Mouse (Mus musculus) granulocyte monocyte progenitor cell, adult 5-6 weeks (primary cell): ENCODE data around the gene Cyp2c39. TPM values are rescaled to one million over a fixed set of nuclear protein-coding genes. Genes with fewer than 3 reads are reported as not detected.
"Not testable (repeated sequence)": the region's sequence is repeated elsewhere in the genome, so short reads cannot be mapped to it uniquely, and the experiment has no call there.

Source experiments
- ATAC-seq: replicated peaks from 2 replicates; pipeline ENCODE4 v1.8.0; 2016; ENCODE audit warnings: mild to moderate bottlenecking, moderate TSS enrichment, inconsistent platforms; ENCODE audit not compliant: poor library complexity, severe bottlenecking
- total RNA-seq, 2 experiments: library from RNA; stranded (forward) in 1 of 2; stranded (reverse) in 1 of 2; fragments of 200-712, 200-1000 nt in 1 of 2; fragments of >200 nt in 1 of 2; fragmentation: Nextera tagmentation in 1 of 2; gene quantifications; 2 replicates each; pipeline ENCODE4 v1.2.3; 2014 to 2017

The Cyp2c39 gene
- total RNA-seq (2014; fragmentation: Nextera tagmentation) (not detected in 2 replicates), total RNA-seq (2017) (not detected in 2 replicates)

DNA sequence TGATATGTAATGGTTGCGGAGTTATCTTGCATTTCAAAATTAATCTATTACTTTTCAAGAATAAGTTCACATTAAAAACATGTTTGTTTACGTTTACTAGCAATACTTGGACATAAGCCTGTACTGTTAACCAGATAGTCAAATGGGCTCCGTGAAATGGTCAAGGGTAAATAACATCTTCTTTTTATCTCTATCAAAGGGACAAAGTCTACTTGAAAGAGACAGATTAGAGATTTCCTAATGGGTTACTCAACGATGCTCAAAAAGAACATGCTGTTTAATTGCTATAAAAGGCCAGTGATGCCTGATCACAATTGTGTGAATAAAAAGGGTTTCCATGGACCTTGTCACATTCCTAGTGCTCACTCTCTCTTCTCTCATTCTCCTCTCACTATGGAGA is at the start of gene Cyp2c39:
Cyp2c39 (plus strand) TSS at position 329 of the 400 bp plus-strand sequence.
- ATAC-seq: no peak

DNA sequence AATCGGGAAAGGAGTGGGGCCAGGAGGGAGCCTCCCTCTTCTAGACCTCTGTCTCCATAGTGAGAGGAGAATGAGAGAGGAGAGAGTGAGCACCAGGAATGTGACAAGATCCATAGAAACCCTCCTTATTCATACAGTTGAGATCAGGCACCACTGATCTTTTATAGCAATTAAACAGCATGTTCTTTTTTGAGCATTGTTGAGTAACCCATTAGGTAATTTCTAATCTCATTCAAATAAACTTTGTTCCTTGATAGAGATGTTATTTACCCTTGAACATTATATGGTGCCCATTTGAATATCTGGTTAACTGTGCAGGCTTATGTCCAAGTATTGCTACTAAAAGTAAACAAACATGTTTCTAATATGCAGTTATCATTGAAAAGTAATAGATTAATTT is 47.7 kb upstream of the Cyp2c39 start, which contains the start of gene Cyp2c38:
Cyp2c38 (minus strand) TSS at position 135 of the 400 bp plus-strand sequence.
- ATAC-seq: no peak

DNA sequence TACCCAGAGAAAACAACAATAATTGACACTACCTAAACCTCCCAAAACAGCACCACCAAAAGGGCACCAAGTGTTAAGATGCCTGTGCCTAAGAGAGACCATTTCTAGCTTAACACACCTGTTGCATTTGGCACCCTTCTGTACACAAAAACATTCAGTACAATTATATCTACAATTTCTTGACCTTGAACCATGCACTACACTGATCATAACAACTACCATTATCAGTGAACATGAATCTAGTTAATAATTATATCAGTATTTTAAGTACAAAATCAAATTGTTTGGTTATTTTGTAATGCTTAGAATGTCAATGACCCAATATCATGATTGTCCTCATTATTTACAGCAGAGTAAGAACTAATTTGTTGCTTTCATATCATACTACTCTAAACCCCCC is 46.7 kb upstream of the Cyp2c39 start:
- ATAC-seq: no peak

DNA sequence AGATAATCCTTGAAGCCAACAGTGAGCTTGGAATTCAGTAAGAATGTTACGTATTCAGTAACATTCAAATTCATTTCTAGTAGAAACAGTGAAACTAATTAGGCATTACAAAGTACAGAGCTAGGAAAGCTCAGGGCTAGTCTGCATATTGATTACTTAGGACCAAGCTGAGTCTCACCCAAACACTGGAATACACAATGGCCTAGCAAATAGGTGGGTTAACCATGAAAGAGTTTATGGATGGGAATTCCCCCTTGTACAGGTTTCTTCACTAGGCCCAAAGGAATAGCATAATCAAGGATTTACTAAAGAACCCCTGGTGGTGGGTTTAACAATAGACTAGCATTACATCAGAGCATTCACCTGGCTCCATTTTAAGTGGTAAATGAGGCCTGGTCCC is 26.7 kb upstream of the Cyp2c39 start:
- not testable (repeated sequence) for ATAC-seq

DNA sequence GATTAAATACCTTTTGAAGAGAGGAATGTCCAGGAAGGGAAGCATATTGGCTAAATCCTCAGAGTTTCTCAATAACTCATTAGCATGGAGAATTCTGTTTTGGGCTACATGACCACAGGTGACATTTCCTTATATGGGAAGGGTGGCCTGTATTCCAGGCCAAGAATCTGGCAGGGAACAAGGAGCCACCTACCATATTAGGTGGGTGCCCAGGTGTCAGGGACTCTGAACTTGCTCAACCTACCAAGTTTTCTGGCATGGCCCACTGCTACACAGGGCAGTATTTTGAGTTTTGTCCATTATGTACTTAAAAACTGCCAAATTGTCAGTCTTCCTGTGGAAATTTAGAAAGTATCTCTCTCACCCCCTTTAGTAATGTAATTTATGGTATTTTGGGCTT is 4.3 kb upstream of the Cyp2c39 start:
- no peak for ATAC-seq

DNA sequence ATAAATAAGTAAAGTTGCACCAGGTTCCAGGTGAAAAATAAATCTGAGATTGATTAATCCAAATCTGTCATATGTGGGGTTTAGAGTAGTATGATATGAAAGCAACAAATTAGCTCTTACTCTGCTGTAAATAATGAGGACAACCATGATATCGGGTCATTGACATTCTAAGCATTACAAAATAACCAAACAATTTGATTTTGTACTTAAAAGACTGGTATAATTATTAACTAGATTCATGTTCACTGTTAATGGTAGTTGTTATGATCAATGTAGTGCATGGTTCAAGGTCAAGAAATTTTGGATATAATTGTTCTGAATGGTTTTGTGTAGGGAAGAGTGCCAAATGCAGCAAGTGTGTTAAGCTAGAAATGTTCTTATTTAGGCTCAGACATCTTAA is 1.1 kb upstream of the Cyp2c39 start:
- ATAC-seq: no peak

Other genes with a start within 250 kb of the Cyp2c39 start
- not detected in 2 replicates for gene Cyp2c29, start 241.5 kb upstream of the Cyp2c39 start, total RNA-seq (2014; fragmentation: Nextera tagmentation)
- gene Cyp2c29, start 241.5 kb upstream of the Cyp2c39 start, total RNA-seq (2017): not detected in 2 replicates
- gene Cyp2c38, start 47.8 kb upstream of the Cyp2c39 start, total RNA-seq (2014; fragmentation: Nextera tagmentation): not detected in 2 replicates
- gene Cyp2c38, start 47.8 kb upstream of the Cyp2c39 start, total RNA-seq (2017): not detected in 2 replicates
- gene Cyp2c67, start 138.2 kb downstream of the Cyp2c39 start, total RNA-seq (2014; fragmentation: Nextera tagmentation): not detected in 2 replicates
- not detected in 2 replicates for gene Cyp2c67, start 138.2 kb downstream of the Cyp2c39 start, total RNA-seq (2017)
- gene Cyp2c68, start 230.2 kb downstream of the Cyp2c39 start, total RNA-seq (2014; fragmentation: Nextera tagmentation): not detected in 2 replicates
- not detected in 2 replicates for gene Cyp2c68, start 230.2 kb downstream of the Cyp2c39 start, total RNA-seq (2017)